Mouse (Mus musculus) heart, embryonic 15.5 days (tissue): ENCODE data around the gene Npas3. TPM values are rescaled to one million over a fixed set of nuclear protein-coding genes. Genes with fewer than 3 reads are reported as not detected.

Source experiments
- ATAC-seq: fragments of 200-750 bp; cut with Nextera tagmentation; replicated peaks from 2 replicates; pipeline ENCODE4 v1.8.0; 2017; ENCODE audit warnings: low read depth, moderate TSS enrichment; ENCODE audit not compliant: insufficient number of reproducible peaks, insufficient read depth, low FRiP score
- H3K27ac ChIP-seq: fragments of 300-500 bp; sonication (generic); 2 replicates; pipeline ENCODE4 v1.5.1; 2015; ENCODE audit warnings: mild to moderate bottlenecking, inconsistent platforms
- H3K27me3 ChIP-seq: fragments of 300-500 bp; sonication (generic); 2 replicates; pipeline ENCODE4 v1.6.1; 2015; ENCODE audit warnings: inconsistent platforms
- H3K36me3 ChIP-seq: fragments of 300-500 bp; sonication (generic); 2 replicates; pipeline ENCODE4 v1.6.1; 2015; ENCODE audit warnings: mild to moderate bottlenecking, inconsistent platforms
- H3K4me1 ChIP-seq: fragments of 300-500 bp; sonication (generic); replicated peaks from 2 replicates; pipeline ENCODE4 v1.6.1; 2015; ENCODE audit warnings: inconsistent platforms
- H3K4me2 ChIP-seq: fragments of 300-500 bp; sonication (generic); 2 replicates; pipeline ENCODE4 v1.6.1; 2015; ENCODE audit warnings: inconsistent platforms, mild to moderate bottlenecking, moderate library complexity
- H3K4me3 ChIP-seq: fragments of 300-500 bp; sonication (generic); 2 replicates; pipeline ENCODE4 v1.5.1; 2015; ENCODE audit warnings: mild to moderate bottlenecking, inconsistent platforms
- H3K9ac ChIP-seq: fragments of 300-500 bp; sonication (generic); 2 replicates; pipeline ENCODE4 v1.6.1; 2015; ENCODE audit warnings: mild to moderate bottlenecking, inconsistent platforms
- H3K9me3 ChIP-seq: fragments of 300-500 bp; sonication (generic); replicated peaks from 2 replicates; pipeline ENCODE4 v1.6.1; 2016; ENCODE audit warnings: inconsistent platforms
- WGBS: fragments of 180-500 bp; shearing (Covaris S2); methylation state at CpG from one replicate; pipeline ENCODE4 v1.1.7; 2015; ENCODE audit warnings: mixed read lengths; 5-methylcytosine and 5-hydroxymethylcytosine counted together
- polyA plus RNA-seq: library from polyadenylated mRNA; unstranded; fragments of >200 nt; fragmentation: Nextera tagmentation; extraction: Ambion mirVana; gene quantifications from 2 replicates; pipeline ENCODE4 v1.2.1, GENCODE M21; 2015

Gene Npas3
- polyA plus RNA-seq, 1 experiment from 2014 or later: 0.82 TPM

- no peaks in the 10 kb centered on the region for H3K36me3 ChIP-seq
- no peaks in the 10 kb centered on the region for H3K9me3 ChIP-seq
- no peak overlapping the region for H3K27ac ChIP-seq
- H3K27me3 ChIP-seq: no peaks in the 10 kb centered on the region
- no peak for ATAC-seq
- no peak overlapping the region for H3K4me3 ChIP-seq
- H3K4me1 ChIP-seq: peaks cover 8% of the 10 kb centered on the region
- 66% methylated on average over 6 of the region's 6 CpGs for WGBS
- H3K4me2 ChIP-seq: no peak overlapping the region
- H3K9ac ChIP-seq: no peak overlapping the region
These were observed 341.0 kb downstream of the Npas3 start for GRCm38 (mm10) chr12:53589446-53589961.

- WGBS: 83% methylated on average over 6 of the region's 6 CpGs
- H3K4me2 ChIP-seq: no peak overlapping the region
- no peaks in the 10 kb centered on the region for H3K36me3 ChIP-seq
- no peak overlapping the region for H3K9ac ChIP-seq
- H3K27ac ChIP-seq: no peak overlapping the region
- ATAC-seq: no peak
- no peaks in the 10 kb centered on the region for H3K4me1 ChIP-seq
- no peaks in the 10 kb centered on the region for H3K9me3 ChIP-seq
- H3K27me3 ChIP-seq: no peaks in the 10 kb centered on the region
- H3K4me3 ChIP-seq: no peak overlapping the region
These were observed 357.2 kb downstream of the Npas3 start for GRCm38 (mm10) chr12:53605661-53606060.

- Histone ChIP-seq H3K9me3 (no peaks in the 10 kb centered on the region), H3K4me1 (no peaks in the 10 kb centered on the region), H3K4me3 (no peak overlapping the region), H3K27ac (no peak overlapping the region), H3K36me3 (no peaks in the 10 kb centered on the region), H3K27me3 (no peaks in the 10 kb centered on the region), H3K4me2 (no peak overlapping the region), H3K9ac (no peak overlapping the region)
- 84% methylated on average over 7 of the region's 7 CpGs for WGBS
- ATAC-seq: no peak
These were observed 363.6 kb downstream of the Npas3 start for GRCm38 (mm10) chr12:53612120-53612519.

- no peaks in the 10 kb centered on the region for H3K36me3 ChIP-seq
- 76% methylated on average over 7 of the region's 7 CpGs for WGBS
- H3K4me2 ChIP-seq: no peak overlapping the region
- no peak for ATAC-seq
- no peaks in the 10 kb centered on the region for H3K27me3 ChIP-seq
- no peaks in the 10 kb centered on the region for H3K9me3 ChIP-seq
- no peaks in the 10 kb centered on the region for H3K4me1 ChIP-seq
- H3K27ac ChIP-seq: no peak overlapping the region
- H3K9ac ChIP-seq: no peak overlapping the region
- H3K4me3 ChIP-seq: no peak overlapping the region
These were observed 372.8 kb downstream of the Npas3 start for GRCm38 (mm10) chr12:53621271-53621670.

GRCm38 (mm10) chr12:53623793-53624192 is 375.3 kb downstream of the Npas3 start:
- Histone ChIP-seq H3K4me3 (no peak overlapping the region), H3K4me1 (no peaks in the 10 kb centered on the region), H3K27ac (no peak overlapping the region), H3K4me2 (no peak overlapping the region), H3K27me3 (no peaks in the 10 kb centered on the region), H3K36me3 (no peaks in the 10 kb centered on the region), H3K9ac (no peak overlapping the region), H3K9me3 (no peaks in the 10 kb centered on the region)
- ATAC-seq: no peak
- 78% methylated on average over 9 of the region's 9 CpGs for WGBS

- no peak for ATAC-seq
- Histone ChIP-seq H3K4me1 (no peaks in the 10 kb centered on the region), H3K9ac (no peak overlapping the region), H3K4me2 (no peak overlapping the region), H3K4me3 (no peak overlapping the region), H3K27me3 (no peaks in the 10 kb centered on the region), H3K27ac (no peak overlapping the region), H3K36me3 (no peaks in the 10 kb centered on the region), H3K9me3 (no peaks in the 10 kb centered on the region)
- 77% methylated on average over 11 of the region's 11 CpGs for WGBS
These were observed 376.0 kb downstream of the Npas3 start for GRCm38 (mm10) chr12:53624379-53625021.

GRCm38 (mm10) chr12:53629483-53630120 is 381.1 kb downstream of the Npas3 start:
- Histone ChIP-seq H3K9me3 (no peaks in the 10 kb centered on the region), H3K36me3 (no peaks in the 10 kb centered on the region), H3K27me3 (no peaks in the 10 kb centered on the region), H3K4me1 (peaks cover 13% of the 10 kb centered on the region), H3K4me2 (no peak overlapping the region), H3K4me3 (no peak overlapping the region), H3K27ac (no peak overlapping the region), H3K9ac (no peak overlapping the region)
- 78% methylated on average over 8 of the region's 8 CpGs for WGBS
- ATAC-seq: no peak

GRCm38 (mm10) chr12:53630607-53631006 is 382.1 kb downstream of the Npas3 start:
- no peaks in the 10 kb centered on the region for H3K9me3 ChIP-seq
- no peaks in the 10 kb centered on the region for H3K27me3 ChIP-seq
- no peak for ATAC-seq
- no peaks in the 10 kb centered on the region for H3K36me3 ChIP-seq
- peaks cover 13% of the 10 kb centered on the region for H3K4me1 ChIP-seq
- H3K4me3 ChIP-seq: no peak overlapping the region
- 11% methylated on average over 1 of the region's 1 CpGs for WGBS
- H3K4me2 ChIP-seq: no peak overlapping the region
- H3K9ac ChIP-seq: no peak overlapping the region
- H3K27ac ChIP-seq: no peak overlapping the region

- 84% methylated on average over 4 of the region's 4 CpGs for WGBS
- no peak overlapping the region for H3K27ac ChIP-seq
- H3K4me2 ChIP-seq: no peak overlapping the region
- no peak for ATAC-seq
- peaks cover 13% of the 10 kb centered on the region for H3K4me1 ChIP-seq
- H3K4me3 ChIP-seq: no peak overlapping the region
- no peak overlapping the region for H3K9ac ChIP-seq
- H3K36me3 ChIP-seq: no peaks in the 10 kb centered on the region
- no peaks in the 10 kb centered on the region for H3K27me3 ChIP-seq
- no peaks in the 10 kb centered on the region for H3K9me3 ChIP-seq
These were observed 383.0 kb downstream of the Npas3 start for GRCm38 (mm10) chr12:53631315-53632106.

- Histone ChIP-seq H3K27me3 (no peaks in the 10 kb centered on the region), H3K36me3 (no peaks in the 10 kb centered on the region), H3K9ac (no peak overlapping the region), H3K27ac (no peak overlapping the region), H3K4me1 (no peaks in the 10 kb centered on the region), H3K9me3 (no peaks in the 10 kb centered on the region), H3K4me2 (no peak overlapping the region), H3K4me3 (no peak overlapping the region)
- no peak for ATAC-seq
These were observed 390.1 kb downstream of the Npas3 start for GRCm38 (mm10) chr12:53638571-53638970.

- Histone ChIP-seq H3K9me3 (no peaks in the 10 kb centered on the region), H3K4me1 (no peaks in the 10 kb centered on the region), H3K36me3 (no peaks in the 10 kb centered on the region), H3K27ac (no peak overlapping the region), H3K4me2 (no peak overlapping the region), H3K4me3 (no peak overlapping the region), H3K9ac (no peak overlapping the region), H3K27me3 (no peaks in the 10 kb centered on the region)
- ATAC-seq: no peak
- 87% methylated on average over 2 of the region's 2 CpGs for WGBS
These were observed 398.8 kb downstream of the Npas3 start for GRCm38 (mm10) chr12:53647282-53647681.
